20 mouse cellular contexts compared by ENCODE assay signal in the genomic region with DNA sequence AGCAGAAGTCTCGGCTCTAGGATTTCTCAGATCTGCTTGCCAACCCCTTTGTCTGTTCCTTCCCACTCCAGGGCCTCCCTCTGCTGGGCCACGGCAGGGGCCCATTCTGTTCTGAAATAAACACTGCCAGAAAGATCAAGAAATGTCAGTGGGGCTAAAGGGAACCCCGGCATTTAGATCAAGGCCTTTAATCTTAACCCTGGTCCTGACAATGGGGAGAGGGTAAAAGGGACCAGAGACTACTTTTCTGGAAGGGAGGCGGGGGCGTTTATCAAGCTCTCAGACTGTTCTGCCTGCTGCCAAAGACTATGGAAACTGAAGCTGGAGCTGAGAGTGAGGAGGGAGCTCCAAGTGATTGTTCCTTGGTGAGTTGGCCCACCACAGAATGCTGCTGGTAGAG.
DNase-seq lines count a peak whose midpoint lies in the region; ATAC-seq and TF ChIP-seq lines count a peak whose summit lies in the region.
"Had no signal": no experiment of that assay in that cellular context is flagged by ENCODE, and none has a peak within 500 bp of the region (broad histone marks: within the 10 kb centered on the region; RNA-seq: fewer than 3 reads in every experiment).

No protein-coding gene starts in this region.

- 0 out of 2 replicates have a peak overlapping the region, but pooled peaks have one; percentile 28 for H3K9ac ChIP-seq in heart, embryonic 11.5 days (ENCODE audit: low read depth, low read length)
- H3K9ac ChIP-seq in stomach, embryonic 14.5 days (replicated peaks; ENCODE audit: low read depth, low read length), result no peak overlapping the region
- H3K9ac ChIP-seq: embryonic facial prominence, embryonic 15.5 days; hindbrain, embryonic 12.5 days had no signal

- H3K4me2 ChIP-seq in heart, embryonic 11.5 days, result no peak overlapping the region
- H3K4me2 ChIP-seq in stomach, embryonic 14.5 days (replicated peaks; ENCODE audit: low read depth, low read length), result no peak overlapping the region
- H3K4me2 ChIP-seq: embryonic facial prominence, embryonic 15.5 days; hindbrain, embryonic 12.5 days had no signal

- intact Hi-C loops in heart, postnatal 36 days (cut with DNase I), result no loop called here

- no peak overlapping the region for H3K27ac ChIP-seq in heart, embryonic 11.5 days (ENCODE audit: low read depth, low read length)
- peak overlapping the region; percentile 29; the same call in 1 of the 2 replicates for H3K27ac ChIP-seq in stomach, embryonic 14.5 days (ENCODE audit: low read length)
- H3K27ac ChIP-seq: embryonic facial prominence, embryonic 15.5 days; heart, adult 2 months; hindbrain, embryonic 12.5 days had no signal

- H3K9me3 ChIP-seq in heart, embryonic 11.5 days (replicated peaks; ENCODE audit: control insufficient read depth, low read length), result no peaks in the 10 kb centered on the region
- no peaks in the 10 kb centered on the region for H3K9me3 ChIP-seq in stomach, embryonic 14.5 days (ENCODE audit: control insufficient read depth, low read depth, low read length)
- H3K9me3 ChIP-seq: embryonic facial prominence, embryonic 15.5 days; hindbrain, embryonic 12.5 days had no signal

- H3K36me3 ChIP-seq in heart, embryonic 11.5 days (ENCODE audit: control insufficient read depth, insufficient read depth, low read length), result no peaks in the 10 kb centered on the region
- no peaks in the 10 kb centered on the region for H3K36me3 ChIP-seq in stomach, embryonic 14.5 days (ENCODE audit: control insufficient read depth, insufficient read depth, low read length)
- H3K36me3 ChIP-seq: embryonic facial prominence, embryonic 15.5 days; hindbrain, embryonic 12.5 days had no signal

- TF ChIP-seq POLR2A in brain, embryonic 14.5 days (IDR thresholded peaks at IDR 0.05; ENCODE audit: borderline replicate concordance, extremely low read depth, insufficient read depth, insufficient read length, poor library complexity, severe bottlenecking), result no peak

- WGBS in heart, embryonic 11.5 days (ENCODE audit: insufficient replicate concordance), result 41% methylated on average over 5 of the region's 5 CpGs
- WGBS in stomach, embryonic 14.5 days, result 44% methylated on average over 5 of the region's 5 CpGs

- H3K27me3 ChIP-seq in heart, embryonic 11.5 days (ENCODE audit: control insufficient read depth, insufficient read depth, low read length), result no peaks in the 10 kb centered on the region
- no peaks in the 10 kb centered on the region for H3K27me3 ChIP-seq in stomach, embryonic 14.5 days (ENCODE audit: control insufficient read depth, insufficient read depth, low read length)
- H3K27me3 ChIP-seq: embryonic facial prominence, embryonic 15.5 days; hindbrain, embryonic 12.5 days had no signal

- no peak for TF ChIP-seq CTCF in brain, embryonic 14.5 days (IDR thresholded peaks at IDR 0.05; ENCODE audit: borderline replicate concordance, extremely low read depth, insufficient read depth, insufficient read length)

- ATAC-seq in heart, embryonic 11.5 days (replicated peaks; ENCODE audit: insufficient number of reproducible peaks, low FRiP score, low TSS enrichment), result no peak
- no peak for ATAC-seq in stomach, embryonic 14.5 days (ENCODE audit: insufficient number of reproducible peaks, insufficient read depth, low FRiP score, low read depth)
- ATAC-seq: activated CD4-positive, CD25-positive, alpha-beta regulatory T cell, adult 4 months; CD4-positive, CD25-positive, alpha-beta regulatory T cell, adult 4 months; inflammation-experienced regulatory T-cells, adult 6 months had no signal

- DNase-seq in cerebellum, postnatal 25 days, result peak; percentile 12 to 26
- no peak for DNase-seq in cerebellum, adult 18-20 months
- DNase-seq in heart, postnatal 36 days, result no peak
- DNase-seq in brain, embryonic 14.5 days (ENCODE audit: low read depth), result peak; percentile 62
- DNase-seq in gastrocnemius, adult 18-20 months (ENCODE audit: low spot score), result no peak
- DNase-seq in left cerebral cortex, adult 9 months (ENCODE audit: low spot score in 2 of 2), result no peak
- DNase-seq: gastrocnemius, postnatal 14 days; heart, adult 2 months; kidney, adult 8-10 months; kidney, postnatal 14 days; lung, postnatal 14 days; midbrain, embryonic 14.5 days had no signal

- H3K4me3 ChIP-seq in heart, embryonic 11.5 days (ENCODE audit: low read depth, low read length), result no peak overlapping the region
- no peak overlapping the region for H3K4me3 ChIP-seq in stomach, embryonic 14.5 days (ENCODE audit: low read depth, low read length)
- H3K4me3 ChIP-seq: embryonic facial prominence, embryonic 15.5 days; heart, adult 2 months; hindbrain, embryonic 12.5 days; myocyte had no signal

- H3K4me1 ChIP-seq in heart, embryonic 11.5 days (ENCODE audit: control insufficient read depth, insufficient read depth, low read length), result peaks cover 8% of the 10 kb centered on the region; the same call in 1 of the 2 replicates
- H3K4me1 ChIP-seq in stomach, embryonic 14.5 days (ENCODE audit: control insufficient read depth, insufficient read depth, low read length), result peaks cover 13% of the 10 kb centered on the region; the same call in 1 of the 2 replicates

Comparison
In these comparisons a context has a peak if more than half of its experiments do, and no peak if none do; other contexts are left out.
1. DNase-seq: peak in cerebellum, postnatal 25 days (2 of 2) and brain, embryonic 14.5 days (single experiment); none in cerebellum, adult 18-20 months (0 of 2), heart, postnatal 36 days (0 of 2), gastrocnemius, adult 18-20 months (single experiment) and left cerebral cortex, adult 9 months (0 of 2).